Mouse (Mus musculus) G1E (cell line): ENCODE results near the gene Mcrip1.

Source experiments
- CTCF ChIP-seq: IDR thresholded peaks from 2 replicates; pipeline ENCODE4 v1.5.1; 2012; ENCODE audit warnings: low read depth, low read length, inconsistent platforms, mixed read lengths
- GATA1 ChIP-seq: IDR thresholded peaks from 2 replicates; pipeline ENCODE4 v1.6.1; 2012; ENCODE audit warnings: borderline replicate concordance, low read length, inconsistent platforms, mixed read lengths
- POLR2AphosphoS5 ChIP-seq: IDR thresholded peaks from 2 replicates; pipeline ENCODE4 v1.6.1; 2012; ENCODE audit warnings: low read depth, low read length, inconsistent platforms; ENCODE audit not compliant: insufficient replicate concordance

DNA sequence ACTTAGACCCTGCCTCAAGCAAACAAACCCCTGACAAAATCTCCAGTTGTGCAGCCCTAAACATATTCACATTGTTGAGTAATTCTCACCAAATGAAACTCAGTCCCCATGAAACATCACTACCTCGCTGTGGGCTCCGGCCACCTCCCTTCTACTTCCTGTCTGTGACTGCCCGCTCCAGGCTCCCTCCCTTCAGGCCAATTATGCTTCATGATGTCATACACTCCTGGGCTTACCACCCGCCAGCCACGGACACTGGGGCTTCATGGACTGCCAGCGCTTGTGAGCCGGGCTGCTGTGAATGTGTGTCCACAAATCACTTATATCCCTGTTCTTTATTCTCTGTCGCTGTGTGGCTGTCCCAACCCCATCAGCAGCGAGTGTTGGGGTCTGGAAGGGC, 29.8 kb downstream of the Mcrip1 start:
- no peak for TF ChIP-seq CTCF
- no peak for TF ChIP-seq POLR2AphosphoS5
- no peak for TF ChIP-seq GATA1
